Mouse (Mus musculus) ES-Bruce4 (cell line): ENCODE results near the gene Syngr3. TPM values are rescaled to one million over a fixed set of nuclear protein-coding genes. Genes with fewer than 3 reads are reported as not detected.
A peak's percentile ranks its signal among the peaks of the same experiment; 100 is the strongest.
"Not testable (repeated sequence)": the region's sequence is repeated elsewhere in the genome, so short reads cannot be mapped to it uniquely, and the experiment has no call there.

ENCODE experiments used
- H3K27ac ChIP-seq: 2 replicates; pipeline ENCODE4 v1.5.1; 2012; ENCODE audit warnings: low read length, inconsistent platforms; ENCODE audit not compliant: insufficient read depth
- H3K27me3 ChIP-seq: 2 replicates; pipeline ENCODE4 v1.6.1; 2012; ENCODE audit warnings: mild to moderate bottlenecking, low read length, inconsistent platforms; ENCODE audit not compliant: control insufficient read depth, poor library complexity, insufficient read depth, severe bottlenecking
- H3K36me3 ChIP-seq: 2 replicates; pipeline ENCODE4 v1.6.1; 2012; ENCODE audit warnings: inconsistent platforms, mild to moderate bottlenecking, low read length, moderate library complexity; ENCODE audit not compliant: control insufficient read depth, poor library complexity, insufficient read depth, severe bottlenecking
- H3K4me1 ChIP-seq: one replicate; pipeline ENCODE4 v1.8.1; 2011; ENCODE audit warnings: low read length; ENCODE audit not compliant: control insufficient read depth, insufficient read depth
- H3K4me3 ChIP-seq: 2 replicates; pipeline ENCODE4 v1.5.1; 2011; ENCODE audit warnings: low read depth, mild to moderate bottlenecking, low read length
- H3K9ac ChIP-seq: 2 replicates; pipeline ENCODE4 v1.6.1; 2012; ENCODE audit warnings: low read depth, mild to moderate bottlenecking, inconsistent platforms; ENCODE audit not compliant: poor library complexity, severe bottlenecking
- H3K9me3 ChIP-seq: replicated peaks from 2 replicates; pipeline ENCODE4 v1.6.1; 2012; ENCODE audit warnings: mild to moderate bottlenecking, low read length, inconsistent platforms; ENCODE audit not compliant: control insufficient read depth, poor library complexity, insufficient read depth, severe bottlenecking
- CTCF ChIP-seq: IDR thresholded peaks from one replicate; pipeline ENCODE4 v1.8.1; 2011; ENCODE audit warnings: low read depth, low read length
- EP300 ChIP-seq: IDR thresholded peaks from 2 replicates; pipeline ENCODE4 v1.6.1; 2011; ENCODE audit warnings: low read depth, low read length; ENCODE audit not compliant: insufficient read depth
- POLR2A ChIP-seq: IDR thresholded peaks from one replicate; pipeline ENCODE4 v1.8.1; 2011; ENCODE audit warnings: low read length; ENCODE audit not compliant: insufficient read depth
- polyA plus RNA-seq: library from polyadenylated mRNA; stranded (reverse); fragments of >200 nt; gene quantifications from 2 replicates; pipeline ENCODE4 v1.2.4, GENCODE M21; 2011; ENCODE audit warnings: low read depth; ENCODE audit not compliant: missing spikeins, insufficient read depth, insufficient read length

Syngr3 gene
- polyA plus RNA-seq, 1 experiment = 8.9 TPM

GRCm38 (mm10) chr17:24719494-24720222 is 29.9 kb upstream of the Syngr3 start:
- TF ChIP-seq EP300 = no peak
- TF ChIP-seq POLR2A = peak; percentile 90
- peak overlapping the region; percentile 92 for H3K9ac ChIP-seq
- H3K27me3 ChIP-seq = no peaks in the 10 kb centered on the region
- no peaks in the 10 kb centered on the region for H3K9me3 ChIP-seq
- peak overlapping the region; percentile 14; the same call in 1 of the 2 replicates for H3K27ac ChIP-seq
- no peaks in the 10 kb centered on the region for H3K4me1 ChIP-seq
- peaks cover 32% of the 10 kb centered on the region for H3K36me3 ChIP-seq
- peak overlapping the region; percentile 93 for H3K4me3 ChIP-seq

GRCm38 (mm10) chr17:24718938-24719337 is 29.2 kb upstream of the Syngr3 start:
- not testable (repeated sequence) for H3K4me1 ChIP-seq, H3K9me3 ChIP-seq, H3K27me3 ChIP-seq, H3K27ac ChIP-seq
- peaks cover 32% of the 10 kb centered on the region for H3K36me3 ChIP-seq
- H3K4me3 ChIP-seq = peak overlapping the region; percentile 93
- peak overlapping the region; percentile 86 for H3K9ac ChIP-seq

GRCm38 (mm10) chr17:24717943-24718342 is 28.2 kb upstream of the Syngr3 start, which contains the start of the genes Rnf151 and Rps2:
Gene Rnf151 (minus strand): TSS chr17:24718063.
Gene Rps2 (plus strand): TSS chr17:24718116.
- Histone ChIP-seq H3K9ac (peak within 1 kb of the TSS; percentile 86), H3K9me3 (no peaks in the 10 kb centered on the region), H3K36me3 (peaks cover 32% of the 10 kb centered on the region), H3K4me3 (peak within 1 kb of the TSS; percentile 93), H3K27ac (no peak within 1 kb of the TSS), H3K4me1 (no peaks in the 10 kb centered on the region), H3K27me3 (no peaks in the 10 kb centered on the region)
- TF ChIP-seq CTCF (no peak), EP300 (no peak), POLR2A (no peak)

DNA sequence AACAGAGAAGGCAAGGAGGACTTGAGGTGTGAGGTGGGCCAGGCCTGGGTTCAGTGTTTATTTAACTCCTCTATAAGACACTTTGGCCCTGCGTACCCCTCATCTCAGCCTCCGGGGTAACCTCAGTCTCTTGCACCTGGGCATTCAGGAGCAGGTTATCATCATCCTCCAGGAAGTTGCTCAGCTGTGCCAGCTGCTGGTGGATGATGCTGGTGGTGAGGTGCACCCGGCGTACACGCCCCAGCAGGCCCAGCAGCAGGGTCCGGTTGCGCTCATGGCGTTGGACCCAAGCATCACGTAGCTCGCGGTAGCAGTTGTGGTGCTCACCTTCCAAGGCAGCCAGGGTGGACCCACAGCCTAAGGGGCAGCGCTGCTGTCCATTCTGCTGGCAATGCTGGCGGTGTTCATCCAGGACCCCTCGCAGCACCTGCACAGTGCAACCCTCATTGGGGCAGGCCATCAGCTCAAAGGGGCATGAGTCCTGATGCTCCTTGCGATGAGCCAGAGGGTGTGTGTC is 26.5 kb upstream of the Syngr3 start:
- Histone ChIP-seq H3K4me3 (no peak overlapping the region), H3K4me1 (no peaks in the 10 kb centered on the region), H3K27me3 (no peaks in the 10 kb centered on the region), H3K36me3 (peaks cover 19% of the 10 kb centered on the region), H3K27ac (no peak overlapping the region), H3K9ac (no peak overlapping the region), H3K9me3 (no peaks in the 10 kb centered on the region)
- no peak for TF ChIP-seq CTCF

DNA sequence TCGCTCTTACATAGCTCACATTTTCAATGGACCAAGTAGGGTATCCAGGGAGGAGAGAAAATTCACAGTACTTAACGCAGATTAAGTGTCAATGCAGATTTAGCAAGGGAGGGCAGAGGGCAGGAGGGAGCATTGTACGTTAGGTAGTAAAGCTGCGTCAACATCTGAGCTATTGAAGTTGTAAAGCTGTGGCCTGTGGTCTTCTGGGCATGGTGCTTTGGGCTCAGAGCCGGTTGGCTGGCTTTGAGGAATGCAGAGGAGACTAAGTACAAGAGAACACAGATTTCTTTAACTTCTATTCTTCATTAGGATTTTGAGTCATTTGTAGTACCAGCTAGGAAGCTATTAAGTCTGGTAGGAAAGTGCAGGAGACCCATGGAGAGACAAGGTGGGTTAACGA is 25.8 kb upstream of the Syngr3 start:
- no peak for TF ChIP-seq POLR2A
- Histone ChIP-seq H3K4me1 (no peaks in the 10 kb centered on the region), H3K27me3 (no peaks in the 10 kb centered on the region), H3K9me3 (no peaks in the 10 kb centered on the region), H3K36me3 (peaks cover 14% of the 10 kb centered on the region), H3K4me3 (no peak overlapping the region), H3K27ac (no peak overlapping the region), H3K9ac (no peak overlapping the region)

DNA sequence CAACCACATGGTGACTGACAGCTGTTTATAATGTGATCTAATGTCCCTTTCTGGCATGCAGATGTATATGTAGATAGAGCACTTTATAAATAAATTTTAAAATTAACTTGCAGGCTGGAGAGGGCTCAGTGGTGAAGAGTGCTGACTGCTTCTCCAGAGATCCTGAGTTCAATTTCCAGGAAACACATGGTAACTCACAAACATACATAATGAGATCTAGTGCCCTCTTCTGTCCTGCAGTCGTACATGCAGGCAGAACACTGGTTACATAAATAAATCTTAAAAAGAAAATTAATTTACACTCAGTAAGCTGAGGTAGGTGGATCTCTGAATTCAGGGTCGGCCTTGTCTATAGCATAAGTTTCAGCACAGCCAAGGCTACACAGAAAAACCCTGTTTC is 18.9 kb upstream of the Syngr3 start:
- no peak overlapping the region for H3K4me3 ChIP-seq
- no peaks in the 10 kb centered on the region for H3K4me1 ChIP-seq
- H3K27ac ChIP-seq = no peak overlapping the region
- H3K9me3 ChIP-seq = no peaks in the 10 kb centered on the region
- H3K27me3 ChIP-seq = no peaks in the 10 kb centered on the region
- peaks cover 10% of the 10 kb centered on the region for H3K36me3 ChIP-seq
- TF ChIP-seq CTCF (no peak), POLR2A (no peak), EP300 (no peak)
- H3K9ac ChIP-seq = no peak overlapping the region; the same call in 1 of the 2 replicates
